Mouse (Mus musculus): ENCODE data around the gene Ckap2.

DNA sequence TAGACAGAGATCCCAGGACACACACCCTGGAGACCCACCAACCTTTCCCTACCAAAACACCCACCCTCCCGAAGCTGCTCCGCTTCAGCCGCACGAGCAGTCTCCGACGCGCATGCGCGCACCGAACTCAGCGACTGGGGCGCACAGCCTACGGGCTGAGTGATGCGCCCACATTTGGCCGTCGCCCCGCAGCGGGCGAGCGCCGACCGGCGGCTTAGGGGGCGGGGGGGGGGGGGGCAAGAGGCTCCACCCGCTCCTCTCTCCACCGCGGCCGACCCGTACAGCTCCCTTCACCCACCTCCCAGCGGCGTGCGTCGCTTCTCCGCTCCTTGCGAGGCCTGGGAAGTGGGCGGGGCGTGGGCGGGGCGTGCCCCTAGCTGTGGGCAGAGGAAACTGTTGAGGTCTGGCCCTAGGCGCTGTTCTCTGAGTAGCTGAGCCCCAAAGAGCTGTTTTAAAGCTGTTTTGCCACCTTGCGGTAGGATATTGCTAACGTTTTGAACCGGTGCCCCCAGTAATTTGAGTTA lies 19.5 kb downstream of the Ckap2 start, which contains the start of gene Nek3:
- TF ChIP-seq POLR2A (IDR thresholded peaks at IDR 0.05; ENCODE audit: low read depth, low read length) (no peak), CTCF (IDR thresholded peaks at IDR 0.05; ENCODE audit: extremely low read depth, insufficient read depth, insufficient read length, insufficient replicate concordance) (peak; percentile 28; the same call in 1 of the 2 replicates)

All from spleen, adult 2 months (tissue).